Mouse (Mus musculus): ENCODE results near the gene Pwwp2b. TPM values are rescaled to one million over a fixed set of nuclear protein-coding genes. Genes with fewer than 3 reads are reported as not detected.

Gene Pwwp2b
- polyA plus RNA-seq, 1 experiment from 2014 or later: 4.4 TPM

DNA sequence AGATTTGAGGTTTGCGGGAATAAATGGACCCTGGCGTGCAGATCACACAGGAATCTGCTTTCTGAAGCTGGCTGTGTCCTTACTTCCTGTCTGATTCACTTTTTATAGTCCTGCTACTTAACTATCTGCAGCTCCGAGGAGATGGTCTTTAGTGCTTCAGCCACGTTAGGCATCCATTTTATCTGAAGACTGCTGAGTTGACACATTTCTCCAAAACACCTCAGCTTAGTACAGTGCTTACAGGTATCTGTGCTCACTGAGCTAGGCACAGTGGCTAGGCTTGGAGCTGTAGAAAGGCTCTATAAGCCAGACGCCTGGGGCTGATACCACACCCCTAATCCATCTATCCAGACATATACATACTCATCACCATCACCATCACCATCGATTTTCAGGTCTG, 17.4 kb downstream of the Pwwp2b start:
- no peak overlapping the region for H3K4me3 ChIP-seq (ENCODE audit: low read depth, low read length)
- no peak for ATAC-seq (ENCODE audit: low FRiP score)
- H3K9ac ChIP-seq (ENCODE audit: low read depth, low read length): no peak overlapping the region
- H3K4me2 ChIP-seq (replicated peaks; ENCODE audit: low read depth, low read length): no peak overlapping the region
- H3K4me1 ChIP-seq (replicated peaks; ENCODE audit: control insufficient read depth, insufficient read depth, low read length): no peaks in the 10 kb centered on the region
- no peak overlapping the region for H3K27ac ChIP-seq (ENCODE audit: low read depth, low read length)
- no peaks in the 10 kb centered on the region for H3K27me3 ChIP-seq (ENCODE audit: control insufficient read depth, insufficient read depth, low read length)
- no peak for DNase-seq (ENCODE audit: low spot score)
- H3K9me3 ChIP-seq (ENCODE audit: control insufficient read depth, low read length): no peaks in the 10 kb centered on the region
- 82% methylated on average over 6 of the region's 6 CpGs for WGBS
- no peaks in the 10 kb centered on the region for H3K36me3 ChIP-seq (ENCODE audit: control insufficient read depth, insufficient read depth, low read length)

GRCm38 (mm10) chr7:139266431-139266830, 18.1 kb downstream of the Pwwp2b start:
- 79% methylated on average over 6 of the region's 6 CpGs for WGBS

DNA sequence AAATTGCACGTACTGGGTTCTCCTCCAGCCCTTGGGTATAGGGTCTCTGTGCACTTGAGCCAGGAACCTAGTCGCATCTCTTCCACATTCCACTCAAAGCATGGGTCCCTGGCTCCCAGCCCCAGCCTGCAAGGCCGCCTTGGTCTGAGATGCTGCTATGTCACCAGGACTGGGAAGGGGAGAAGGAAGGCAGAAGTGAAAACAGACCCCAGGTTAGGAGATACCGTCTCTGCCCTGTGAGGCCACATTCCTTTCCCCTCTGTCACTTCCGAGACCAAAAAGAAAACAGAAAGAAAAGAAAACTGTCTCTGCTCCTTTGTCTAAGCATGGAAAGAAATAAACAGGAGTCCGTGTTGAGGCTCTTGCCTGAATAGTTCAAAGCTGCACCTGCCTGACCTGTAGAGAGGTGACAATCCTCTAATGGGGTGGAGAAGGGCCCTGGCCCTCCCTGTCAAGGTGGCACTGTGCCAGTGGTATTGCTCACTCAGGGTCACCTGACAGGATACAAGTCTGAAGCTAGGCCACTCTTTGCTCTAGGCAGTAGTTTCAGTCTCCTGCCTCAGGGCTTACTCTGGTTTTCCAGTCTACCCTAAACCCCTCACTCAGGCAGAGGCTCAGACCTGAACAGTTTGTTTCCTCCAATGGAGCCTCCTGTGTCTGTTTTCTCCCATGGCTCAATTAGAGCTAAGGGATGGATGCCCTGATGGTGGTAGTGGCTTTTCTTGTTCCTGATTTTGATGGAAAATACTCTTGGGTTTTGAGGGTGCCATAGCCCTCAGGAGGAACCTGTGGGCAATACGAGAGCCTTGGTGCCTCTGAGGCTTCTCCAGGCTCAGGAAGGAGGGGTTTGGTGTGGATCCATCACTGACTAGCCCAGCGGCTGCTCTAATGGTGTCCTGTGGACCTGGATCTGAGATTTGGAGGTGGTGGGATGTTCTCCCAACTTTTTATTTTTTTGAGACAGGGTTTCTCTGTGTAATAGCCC, 18.9 kb downstream of the Pwwp2b start:
- H3K27me3 ChIP-seq (ENCODE audit: control insufficient read depth, insufficient read depth, low read length): no peaks in the 10 kb centered on the region
- H3K36me3 ChIP-seq (ENCODE audit: control insufficient read depth, insufficient read depth, low read length): no peaks in the 10 kb centered on the region
- H3K4me2 ChIP-seq (replicated peaks; ENCODE audit: low read depth, low read length): no peak overlapping the region
- H3K4me3 ChIP-seq (ENCODE audit: low read depth, low read length): no peak overlapping the region
- WGBS: 70% methylated on average over 8 of the region's 8 CpGs
- ATAC-seq (ENCODE audit: low FRiP score): no peak
- no peaks in the 10 kb centered on the region for H3K9me3 ChIP-seq (ENCODE audit: control insufficient read depth, low read length)
- no peak overlapping the region for H3K9ac ChIP-seq (ENCODE audit: low read depth, low read length)
- H3K27ac ChIP-seq (ENCODE audit: low read depth, low read length): no peak overlapping the region
- DNase-seq (ENCODE audit: low spot score): no peak
- H3K4me1 ChIP-seq (replicated peaks; ENCODE audit: control insufficient read depth, insufficient read depth, low read length): no peaks in the 10 kb centered on the region

More at GRCm38 (mm10) chr7:139266431-139266830, 18.1 kb downstream of the Pwwp2b start:
- DNase-seq (ENCODE audit: low spot score): no peak
- Histone ChIP-seq H3K4me1 (replicated peaks; ENCODE audit: control insufficient read depth, insufficient read depth, low read length) (no peaks in the 10 kb centered on the region), H3K36me3 (ENCODE audit: control insufficient read depth, insufficient read depth, low read length) (no peaks in the 10 kb centered on the region), H3K9ac (ENCODE audit: low read depth, low read length) (no peak overlapping the region), H3K9me3 (ENCODE audit: control insufficient read depth, low read length) (no peaks in the 10 kb centered on the region), H3K4me3 (ENCODE audit: low read depth, low read length) (no peak overlapping the region), H3K4me2 (replicated peaks; ENCODE audit: low read depth, low read length) (no peak overlapping the region), H3K27me3 (ENCODE audit: control insufficient read depth, insufficient read depth, low read length) (no peaks in the 10 kb centered on the region), H3K27ac (ENCODE audit: low read depth, low read length) (no peak overlapping the region)
- no peak for ATAC-seq (ENCODE audit: low FRiP score)

GRCm38 (mm10) chr7:139270738-139271137, 22.5 kb downstream of the Pwwp2b start:
- Histone ChIP-seq H3K4me2 (replicated peaks; ENCODE audit: low read depth, low read length) (no peak overlapping the region), H3K27me3 (ENCODE audit: control insufficient read depth, insufficient read depth, low read length) (no peaks in the 10 kb centered on the region), H3K9me3 (ENCODE audit: control insufficient read depth, low read length) (no peaks in the 10 kb centered on the region), H3K4me3 (ENCODE audit: low read depth, low read length) (no peak overlapping the region), H3K27ac (ENCODE audit: low read depth, low read length) (no peak overlapping the region), H3K36me3 (ENCODE audit: control insufficient read depth, insufficient read depth, low read length) (no peaks in the 10 kb centered on the region), H3K4me1 (replicated peaks; ENCODE audit: control insufficient read depth, insufficient read depth, low read length) (no peaks in the 10 kb centered on the region), H3K9ac (ENCODE audit: low read depth, low read length) (no peak overlapping the region)
- WGBS: 83% methylated on average over 1 of the region's 1 CpGs
- no peak for DNase-seq (ENCODE audit: low spot score)
- ATAC-seq (ENCODE audit: low FRiP score): no peak

GRCm38 (mm10) chr7:139271871-139272270, 23.6 kb downstream of the Pwwp2b start:
- ATAC-seq (ENCODE audit: low FRiP score) (no peak), DNase-seq (ENCODE audit: low spot score) (no peak)
- no peak overlapping the region for H3K4me2 ChIP-seq (replicated peaks; ENCODE audit: low read depth, low read length)
- H3K9ac ChIP-seq (ENCODE audit: low read depth, low read length): no peak overlapping the region
- H3K9me3 ChIP-seq (ENCODE audit: control insufficient read depth, low read length): no peaks in the 10 kb centered on the region
- no peaks in the 10 kb centered on the region for H3K4me1 ChIP-seq (replicated peaks; ENCODE audit: control insufficient read depth, insufficient read depth, low read length)
- H3K27ac ChIP-seq (ENCODE audit: low read depth, low read length): no peak overlapping the region
- no peaks in the 10 kb centered on the region for H3K27me3 ChIP-seq (ENCODE audit: control insufficient read depth, insufficient read depth, low read length)
- 86% methylated on average over 5 of the region's 5 CpGs for WGBS
- H3K36me3 ChIP-seq (ENCODE audit: control insufficient read depth, insufficient read depth, low read length): no peaks in the 10 kb centered on the region
- no peak overlapping the region for H3K4me3 ChIP-seq (ENCODE audit: low read depth, low read length)

DNA sequence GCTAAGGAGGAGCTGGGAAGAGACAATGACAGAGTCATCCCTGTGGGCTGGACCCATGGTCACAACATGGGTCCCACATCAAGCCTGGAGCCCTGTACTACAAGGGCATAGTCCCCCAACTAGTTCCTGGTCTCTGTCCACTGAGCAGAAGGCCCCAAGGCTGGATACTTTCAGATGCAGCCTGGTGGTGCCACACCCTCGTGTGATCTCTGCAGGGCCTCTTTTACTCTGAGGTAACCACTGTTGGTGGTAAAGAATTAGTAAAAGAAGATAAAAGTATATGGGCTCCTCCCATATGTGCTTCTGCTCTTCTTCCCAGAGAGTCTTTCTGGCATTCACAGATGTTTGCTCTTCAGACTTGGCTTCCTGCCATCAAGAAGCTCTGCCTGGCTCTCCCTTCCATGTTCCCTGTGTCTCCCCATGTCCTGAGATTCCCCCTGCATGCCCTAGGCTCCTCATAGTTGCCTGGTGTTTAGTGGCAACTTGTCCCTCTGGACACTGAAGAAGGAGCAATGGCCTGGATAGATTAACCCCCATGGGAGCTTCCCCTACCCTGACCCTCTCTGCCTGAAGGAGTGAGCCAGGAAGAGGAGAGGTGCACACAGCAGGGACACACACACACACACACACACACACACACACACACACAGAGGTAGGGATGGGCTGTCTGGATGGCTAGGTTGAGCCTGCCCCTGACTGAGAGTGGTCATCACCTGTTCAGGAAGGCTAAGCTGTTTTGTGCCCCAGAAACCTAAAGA, 24.5 kb downstream of the Pwwp2b start:
- DNase-seq (ENCODE audit: low spot score) (no peak), ATAC-seq (ENCODE audit: low FRiP score) (no peak)
- H3K4me1 ChIP-seq (replicated peaks; ENCODE audit: control insufficient read depth, insufficient read depth, low read length): no peaks in the 10 kb centered on the region
- no peak overlapping the region for H3K4me2 ChIP-seq (replicated peaks; ENCODE audit: low read depth, low read length)
- H3K27me3 ChIP-seq (ENCODE audit: control insufficient read depth, insufficient read depth, low read length): no peaks in the 10 kb centered on the region
- H3K4me3 ChIP-seq (ENCODE audit: low read depth, low read length): no peak overlapping the region
- WGBS: 58% methylated on average over 1 of the region's 1 CpGs
- no peak overlapping the region for H3K9ac ChIP-seq (ENCODE audit: low read depth, low read length)
- H3K9me3 ChIP-seq (ENCODE audit: control insufficient read depth, low read length): no peaks in the 10 kb centered on the region
- no peaks in the 10 kb centered on the region for H3K36me3 ChIP-seq (ENCODE audit: control insufficient read depth, insufficient read depth, low read length)
- H3K27ac ChIP-seq (ENCODE audit: low read depth, low read length): no peak overlapping the region

DNA sequence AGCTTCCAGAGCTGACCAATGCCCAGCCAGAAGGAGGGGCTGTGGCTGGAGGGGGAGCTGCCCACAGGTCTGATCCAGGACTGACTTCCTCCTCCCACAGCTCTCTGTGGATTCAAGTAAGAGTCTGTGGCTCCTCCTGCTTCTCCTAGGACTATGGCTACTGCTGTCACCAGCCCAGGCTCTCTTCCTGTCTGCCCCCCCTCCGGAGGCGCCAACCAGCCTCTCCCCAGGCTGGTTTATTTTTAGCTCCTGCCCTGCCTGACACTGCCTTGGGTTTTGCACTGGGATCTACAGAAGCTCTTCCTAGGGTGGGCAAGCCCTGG, 25.1 kb downstream of the Pwwp2b start:
- DNase-seq (ENCODE audit: low spot score) (no peak), ATAC-seq (ENCODE audit: low FRiP score) (no peak)
- no peak overlapping the region for H3K4me2 ChIP-seq (replicated peaks; ENCODE audit: low read depth, low read length)
- H3K27me3 ChIP-seq (ENCODE audit: control insufficient read depth, insufficient read depth, low read length): no peaks in the 10 kb centered on the region
- H3K9ac ChIP-seq (ENCODE audit: low read depth, low read length): no peak overlapping the region
- no peaks in the 10 kb centered on the region for H3K4me1 ChIP-seq (replicated peaks; ENCODE audit: control insufficient read depth, insufficient read depth, low read length)
- WGBS: 73% methylated on average over 2 of the region's 2 CpGs
- H3K27ac ChIP-seq (ENCODE audit: low read depth, low read length): no peak overlapping the region
- no peaks in the 10 kb centered on the region for H3K36me3 ChIP-seq (ENCODE audit: control insufficient read depth, insufficient read depth, low read length)
- no peak overlapping the region for H3K4me3 ChIP-seq (ENCODE audit: low read depth, low read length)
- H3K9me3 ChIP-seq (ENCODE audit: control insufficient read depth, low read length): no peaks in the 10 kb centered on the region

DNA sequence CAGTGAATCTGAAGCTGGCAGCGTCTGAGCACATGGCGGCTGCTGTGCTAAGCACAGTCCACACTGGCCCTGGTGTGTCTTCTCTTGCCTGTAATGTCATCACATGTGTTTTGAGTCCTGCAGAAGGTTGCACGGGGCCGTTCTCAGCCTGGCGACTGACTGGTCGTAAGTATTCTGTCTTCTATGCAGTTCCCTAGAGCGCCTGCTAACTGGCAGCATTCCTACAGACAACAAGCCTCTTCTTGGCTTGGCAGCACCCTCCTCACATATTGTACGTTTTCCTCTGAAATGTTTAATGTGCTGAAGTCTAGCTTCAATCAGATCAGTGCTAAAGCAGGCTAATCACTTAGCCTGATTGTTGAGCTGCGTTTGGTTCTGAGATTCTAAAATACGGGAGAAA, 27.3 kb downstream of the Pwwp2b start:
- H3K9me3 ChIP-seq (ENCODE audit: control insufficient read depth, low read length): no peaks in the 10 kb centered on the region
- H3K4me1 ChIP-seq (replicated peaks; ENCODE audit: control insufficient read depth, insufficient read depth, low read length): no peaks in the 10 kb centered on the region
- no peak overlapping the region for H3K9ac ChIP-seq (ENCODE audit: low read depth, low read length)
- no peak for ATAC-seq (ENCODE audit: low FRiP score)
- no peak overlapping the region for H3K4me3 ChIP-seq (ENCODE audit: low read depth, low read length)
- 80% methylated on average over 10 of the region's 10 CpGs for WGBS
- DNase-seq (ENCODE audit: low spot score): no peak
- no peak overlapping the region for H3K27ac ChIP-seq (ENCODE audit: low read depth, low read length)
- H3K4me2 ChIP-seq (replicated peaks; ENCODE audit: low read depth, low read length): no peak overlapping the region
- no peaks in the 10 kb centered on the region for H3K27me3 ChIP-seq (ENCODE audit: control insufficient read depth, insufficient read depth, low read length)
- no peaks in the 10 kb centered on the region for H3K36me3 ChIP-seq (ENCODE audit: control insufficient read depth, insufficient read depth, low read length)
